Mouse (Mus musculus): Measurements from ENCODE around the gene Slc26a6. TPM values are rescaled to one million over a fixed set of nuclear protein-coding genes. Genes with fewer than 3 reads are reported as not detected.

Slc26a6 gene
- 10 to 100 TPM; 13.0 to 13.8 TPM for total RNA-seq (2021)
- long read RNA-seq, experiment 1 = 0 reads
- long read RNA-seq, experiment 2 = 0 reads

- intact Hi-C loops (cut with DNase I; ENCODE audit: low total_unique reads) = no loop called here
- DNase-seq = peak; percentile 41
These were observed at the start of gene Slc26a6 for GRCm38 (mm10) chr9:108852976-108853375. Slc26a6 (plus strand) TSS chr9:108853283.

- intact Hi-C loops (cut with DNase I; ENCODE audit: low total_unique reads) = loop anchor here (5.0 kb wide), 1 partner anchor 48 kb away; no protein-coding TSS in a partner anchor
- no peak for DNase-seq
These were observed 47.3 kb upstream of the Slc26a6 start for GRCm38 (mm10) chr9:108805768-108806167.

- no peak for DNase-seq
- intact Hi-C loops (cut with DNase I; ENCODE audit: low total_unique reads) = loop anchor here (5.0 kb wide), 1 partner anchor 49 kb away; no protein-coding TSS in a partner anchor
These were observed 46.7 kb upstream of the Slc26a6 start for GRCm38 (mm10) chr9:108806379-108806778.

- intact Hi-C loops (cut with DNase I; ENCODE audit: low total_unique reads) = loop anchor here (5.0 kb wide), 1 partner anchor 50 kb away; no protein-coding TSS in a partner anchor
- DNase-seq = peak; percentile 59
These were observed 46.3 kb upstream of the Slc26a6 start for GRCm38 (mm10) chr9:108806831-108807230.

GRCm38 (mm10) chr9:108807674-108808073, 45.4 kb upstream of the Slc26a6 start:
- intact Hi-C loops (cut with DNase I; ENCODE audit: low total_unique reads) = loop anchor here (5.0 kb wide), 1 partner anchor 50 kb away; no protein-coding TSS in a partner anchor
- DNase-seq = no peak

GRCm38 (mm10) chr9:108808163-108808665, 44.9 kb upstream of the Slc26a6 start, which contains the start of gene Nckipsd:
Nckipsd (plus strand) TSS chr9:108808368.
- intact Hi-C loops (cut with DNase I; ENCODE audit: low total_unique reads) = loop anchor here (5.0 kb wide), 1 partner anchor 51 kb away; no protein-coding TSS in a partner anchor
- peak; percentile 96 for DNase-seq

GRCm38 (mm10) chr9:108809188-108809587, 43.9 kb upstream of the Slc26a6 start:
- DNase-seq = no peak
- intact Hi-C loops (cut with DNase I; ENCODE audit: low total_unique reads) = loop anchor here (5.0 kb wide), 1 partner anchor 52 kb away; no protein-coding TSS in a partner anchor

- intact Hi-C loops (cut with DNase I; ENCODE audit: low total_unique reads) = loop anchor here (5.0 kb wide), 2 partner anchors 42 to 52 kb away; no protein-coding TSS in a partner anchor
- no peak for DNase-seq
These were observed 43.4 kb upstream of the Slc26a6 start for GRCm38 (mm10) chr9:108809723-108810122.

GRCm38 (mm10) chr9:108810516-108810915, 42.6 kb upstream of the Slc26a6 start:
- intact Hi-C loops (cut with DNase I; ENCODE audit: low total_unique reads) = loop anchor here (5.0 kb wide), 1 partner anchor 43 kb away; no protein-coding TSS in a partner anchor
- DNase-seq = no peak

GRCm38 (mm10) chr9:108815557-108815956, 37.5 kb upstream of the Slc26a6 start:
- intact Hi-C loops (cut with DNase I; ENCODE audit: low total_unique reads) = no loop called here
- no peak for DNase-seq

GRCm38 (mm10) chr9:108819495-108819894, 33.6 kb upstream of the Slc26a6 start:
- intact Hi-C loops (cut with DNase I; ENCODE audit: low total_unique reads) = no loop called here

GRCm38 (mm10) chr9:108820077-108820476, 33.0 kb upstream of the Slc26a6 start:
- intact Hi-C loops (cut with DNase I; ENCODE audit: low total_unique reads) = loop anchor here (5.0 kb wide), 1 partner anchor 63 kb away; no protein-coding TSS in a partner anchor
- DNase-seq = no peak

More at GRCm38 (mm10) chr9:108819495-108819894, 33.6 kb upstream of the Slc26a6 start:
- peak; percentile 46 for DNase-seq

- DNase-seq = no peak
- intact Hi-C loops (cut with DNase I; ENCODE audit: low total_unique reads) = loop anchor here (5.0 kb wide), 1 partner anchor 67 kb away; no protein-coding TSS in a partner anchor
These were observed 28.9 kb upstream of the Slc26a6 start for GRCm38 (mm10) chr9:108824144-108824685.

GRCm38 (mm10) chr9:108824755-108825413, 28.2 kb upstream of the Slc26a6 start:
- intact Hi-C loops (cut with DNase I; ENCODE audit: low total_unique reads) = loop anchor here (5.0 kb wide), 1 partner anchor 68 kb away; no protein-coding TSS in a partner anchor
- no peak for DNase-seq

GRCm38 (mm10) chr9:108825820-108826699, 27.0 kb upstream of the Slc26a6 start, which contains the start of gene Celsr3:
Celsr3 (plus strand) TSS chr9:108826320.
- intact Hi-C loops (cut with DNase I; ENCODE audit: low total_unique reads) = no loop called here
- no peak for DNase-seq

GRCm38 (mm10) chr9:108826700-108827340, 26.3 kb upstream of the Slc26a6 start:
- intact Hi-C loops (cut with DNase I; ENCODE audit: low total_unique reads) = no loop called here
- peak; percentile 79 for DNase-seq

GRCm38 (mm10) chr9:108827454-108827853, 25.6 kb upstream of the Slc26a6 start:
- intact Hi-C loops (cut with DNase I; ENCODE audit: low total_unique reads) = no loop called here
- DNase-seq = no peak

GRCm38 (mm10) chr9:108827906-108828305, 25.2 kb upstream of the Slc26a6 start:
- no peak for DNase-seq
- intact Hi-C loops (cut with DNase I; ENCODE audit: low total_unique reads) = no loop called here

GRCm38 (mm10) chr9:108831637-108832036, 21.4 kb upstream of the Slc26a6 start:
- no peak for DNase-seq

More at GRCm38 (mm10) chr9:108831637-108832036, 21.4 kb upstream of the Slc26a6 start:
- intact Hi-C loops (cut with DNase I; ENCODE audit: low total_unique reads) = no loop called here
